Mouse (Mus musculus) MN1 (cell line): Measurements from ENCODE around the gene Pip4k2a.

ENCODE experiments used
- DNase-seq: peaks from one replicate; pipeline ENCODE4 v3.0.0-alpha.2; 2016; ENCODE audit warnings: low spot score

Gene Pip4k2a

GRCm38 (mm10) chr2:18979675-18980074 is 18.3 kb downstream of the Pip4k2a start:
- DNase-seq = no peak

GRCm38 (mm10) chr2:18979046-18979445 is 18.9 kb downstream of the Pip4k2a start:
- no peak for DNase-seq

GRCm38 (mm10) chr2:18977201-18977805 is 20.6 kb downstream of the Pip4k2a start:
- DNase-seq = no peak

- DNase-seq = no peak
Measured at GRCm38 (mm10) chr2:18976175-18976574, 21.8 kb downstream of the Pip4k2a start.

GRCm38 (mm10) chr2:18974882-18975645 is 22.9 kb downstream of the Pip4k2a start:
- no peak for DNase-seq

GRCm38 (mm10) chr2:18971564-18971963 is 26.4 kb downstream of the Pip4k2a start:
- DNase-seq = no peak

GRCm38 (mm10) chr2:18970461-18970860 is 27.5 kb downstream of the Pip4k2a start:
- no peak for DNase-seq

- no peak for DNase-seq
Measured at GRCm38 (mm10) chr2:18969066-18969681, 28.8 kb downstream of the Pip4k2a start.

- DNase-seq = no peak
Measured at GRCm38 (mm10) chr2:18967451-18968063, 30.4 kb downstream of the Pip4k2a start.

- no peak for DNase-seq
Measured at GRCm38 (mm10) chr2:18966566-18966965, 31.4 kb downstream of the Pip4k2a start.

- DNase-seq = no peak
Measured at GRCm38 (mm10) chr2:18965950-18966349, 32.0 kb downstream of the Pip4k2a start.

GRCm38 (mm10) chr2:18965108-18965507 is 32.8 kb downstream of the Pip4k2a start:
- no peak for DNase-seq

- no peak for DNase-seq
Measured at GRCm38 (mm10) chr2:18963286-18964040, 34.5 kb downstream of the Pip4k2a start.

GRCm38 (mm10) chr2:18962502-18962901 is 35.4 kb downstream of the Pip4k2a start:
- no peak for DNase-seq

GRCm38 (mm10) chr2:18960376-18960973 is 37.5 kb downstream of the Pip4k2a start:
- DNase-seq = no peak

GRCm38 (mm10) chr2:18959558-18959957 is 38.4 kb downstream of the Pip4k2a start:
- DNase-seq = no peak

GRCm38 (mm10) chr2:18959008-18959407 is 38.9 kb downstream of the Pip4k2a start:
- DNase-seq = no peak

- DNase-seq = no peak
Measured at GRCm38 (mm10) chr2:18958501-18958900, 39.4 kb downstream of the Pip4k2a start.

- DNase-seq = no peak
Measured at GRCm38 (mm10) chr2:18958044-18958443, 39.9 kb downstream of the Pip4k2a start.

GRCm38 (mm10) chr2:18957459-18957858 is 40.5 kb downstream of the Pip4k2a start:
- no peak for DNase-seq

GRCm38 (mm10) chr2:18956945-18957344 is 41.0 kb downstream of the Pip4k2a start:
- no peak for DNase-seq

GRCm38 (mm10) chr2:18956424-18956823 is 41.5 kb downstream of the Pip4k2a start:
- DNase-seq = no peak
